Mouse (Mus musculus) kidney, adult 2 months (tissue): Measurements from ENCODE around the gene Itgb8.

Experiments
- CTCF ChIP-seq: fragments of 200-500 bp; conservative IDR thresholded peaks from 2 replicates; pipeline ENCODE4 v1.5.1; 2011; ENCODE audit warnings: low read depth, mild to moderate bottlenecking, control low read depth, low read length, moderate library complexity, mixed read lengths; ENCODE audit not compliant: insufficient read depth, insufficient read length
- POLR2A ChIP-seq: fragments of 200-500 bp; IDR thresholded peaks from one replicate; pipeline ENCODE4 v1.6.1; 2011; ENCODE audit warnings: low read depth, low read length, control low read depth

- no peak for TF ChIP-seq POLR2A
- no peak for TF ChIP-seq CTCF
These were observed 494 bp downstream of the Itgb8 start for GRCm38 (mm10) chr12:119237921-119238695.
